Mouse (Mus musculus) c-Kit-positive CD71-negative TER-119-negative erythroid progenitor cells, embryonic 14.5 days (primary cell): ENCODE measurements around the gene Diaph3.
A peak's percentile ranks its signal among the peaks of the same experiment; 100 is the strongest.
"Not testable (repeated sequence)": the region's sequence is repeated elsewhere in the genome, so short reads cannot be mapped to it uniquely, and the experiment has no call there.

ENCODE experiments used
- DNase-seq: peaks from one replicate; pipeline ENCODE4 v3.0.0-alpha.2; 2013; ENCODE audit warnings: low read depth

Gene Diaph3

GRCm38 (mm10) chr14:87140963-87141486 is at the start of gene Diaph3:
Gene Diaph3 (minus strand): TSS chr14:87141235.
- peak; percentile 93 for DNase-seq

GRCm38 (mm10) chr14:87190685-87191084 is 49.6 kb upstream of the Diaph3 start:
- DNase-seq: no peak

GRCm38 (mm10) chr14:87171577-87171976 is 30.5 kb upstream of the Diaph3 start:
- no peak for DNase-seq

- DNase-seq: no peak
These were observed 28.1 kb upstream of the Diaph3 start for GRCm38 (mm10) chr14:87169151-87169550.

- no peak for DNase-seq
These were observed 14.7 kb upstream of the Diaph3 start for GRCm38 (mm10) chr14:87155621-87156238.

- DNase-seq: no peak
These were observed 8.6 kb upstream of the Diaph3 start for GRCm38 (mm10) chr14:87149684-87150083.

- DNase-seq: no peak
These were observed 5.7 kb upstream of the Diaph3 start for GRCm38 (mm10) chr14:87146704-87147103.

- no peak for DNase-seq
These were observed 4.3 kb upstream of the Diaph3 start for GRCm38 (mm10) chr14:87145351-87145750.

GRCm38 (mm10) chr14:87141777-87142176 is 742 bp upstream of the Diaph3 start:
- DNase-seq: no peak

- DNase-seq: peak; percentile 33
These were observed 590 bp downstream of the Diaph3 start for GRCm38 (mm10) chr14:87140327-87140962.

- DNase-seq: no peak
These were observed 14.9 kb downstream of the Diaph3 start for GRCm38 (mm10) chr14:87126076-87126639.

- no peak for DNase-seq
These were observed 15.5 kb downstream of the Diaph3 start for GRCm38 (mm10) chr14:87125492-87125891.

GRCm38 (mm10) chr14:87123091-87123490 is 17.9 kb downstream of the Diaph3 start:
- DNase-seq: no peak

GRCm38 (mm10) chr14:87121868-87122267 is 19.2 kb downstream of the Diaph3 start:
- DNase-seq: no peak

- DNase-seq: no peak
These were observed 30.4 kb downstream of the Diaph3 start for GRCm38 (mm10) chr14:87110634-87111033.

- no peak for DNase-seq
These were observed 41.5 kb downstream of the Diaph3 start for GRCm38 (mm10) chr14:87099380-87100088.

GRCm38 (mm10) chr14:87098093-87098492 is 42.9 kb downstream of the Diaph3 start:
- peak; percentile 17 for DNase-seq

GRCm38 (mm10) chr14:87091522-87091921 is 49.5 kb downstream of the Diaph3 start:
- no peak for DNase-seq

GRCm38 (mm10) chr14:87091108-87091507 is 49.9 kb downstream of the Diaph3 start:
- DNase-seq: no peak

GRCm38 (mm10) chr14:87088928-87089327 is 52.1 kb downstream of the Diaph3 start:
- DNase-seq: no peak

- DNase-seq: no peak
These were observed 52.6 kb downstream of the Diaph3 start for GRCm38 (mm10) chr14:87088456-87088855.

- DNase-seq: no peak
These were observed 53.0 kb downstream of the Diaph3 start for GRCm38 (mm10) chr14:87087996-87088395.

GRCm38 (mm10) chr14:87084906-87085305 is 56.1 kb downstream of the Diaph3 start:
- not testable (repeated sequence) for DNase-seq
